Mouse (Mus musculus): ENCODE results near the gene Crygd.
"Not testable (repeated sequence)": the region's sequence is repeated elsewhere in the genome, so short reads cannot be mapped to it uniquely, and the experiment has no call there.

The Crygd gene

DNA sequence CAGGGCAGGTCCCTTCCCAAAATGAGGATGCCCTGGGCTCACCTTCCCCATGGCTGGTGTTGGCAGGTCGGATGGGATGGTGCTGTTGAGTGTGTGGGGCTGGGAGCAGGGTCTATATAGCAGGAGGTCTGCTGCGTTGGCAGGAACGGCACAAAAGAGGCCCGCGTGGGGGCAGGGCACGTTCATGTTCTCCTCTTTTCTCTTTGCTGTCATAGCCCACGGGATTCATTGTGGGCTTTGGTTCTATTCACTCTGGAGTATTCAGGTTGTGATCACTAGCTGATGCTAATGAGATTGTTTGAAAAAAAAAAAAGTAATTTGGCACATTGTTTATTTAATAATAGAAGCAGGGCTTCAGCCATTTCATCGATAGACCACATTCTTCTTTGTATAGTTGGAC is at the start of gene Crygd:
Crygd (minus strand) TSS at position 101 of the 400 bp plus-strand sequence.
- DNase-seq, result no peak

DNA sequence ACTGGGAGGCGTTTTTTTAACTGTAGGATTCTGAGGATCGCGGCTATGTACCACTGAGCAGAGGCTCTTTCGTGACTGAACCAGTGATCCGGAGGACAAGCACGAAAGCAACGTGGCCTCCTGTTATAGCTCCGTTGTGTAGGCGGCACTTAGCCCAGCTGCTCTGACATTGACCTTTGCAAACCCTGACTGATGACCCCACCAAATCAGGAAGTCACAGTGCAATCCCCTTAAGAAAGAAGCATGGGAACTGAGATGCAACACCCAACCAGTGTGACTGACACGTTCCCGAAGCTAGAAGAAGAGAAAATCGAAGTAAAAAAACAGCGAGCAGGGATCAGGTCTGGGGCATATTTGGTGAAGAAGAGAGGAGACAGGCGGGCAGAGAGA is 49.5 kb upstream of the Crygd start:
- no peak for DNase-seq

DNA sequence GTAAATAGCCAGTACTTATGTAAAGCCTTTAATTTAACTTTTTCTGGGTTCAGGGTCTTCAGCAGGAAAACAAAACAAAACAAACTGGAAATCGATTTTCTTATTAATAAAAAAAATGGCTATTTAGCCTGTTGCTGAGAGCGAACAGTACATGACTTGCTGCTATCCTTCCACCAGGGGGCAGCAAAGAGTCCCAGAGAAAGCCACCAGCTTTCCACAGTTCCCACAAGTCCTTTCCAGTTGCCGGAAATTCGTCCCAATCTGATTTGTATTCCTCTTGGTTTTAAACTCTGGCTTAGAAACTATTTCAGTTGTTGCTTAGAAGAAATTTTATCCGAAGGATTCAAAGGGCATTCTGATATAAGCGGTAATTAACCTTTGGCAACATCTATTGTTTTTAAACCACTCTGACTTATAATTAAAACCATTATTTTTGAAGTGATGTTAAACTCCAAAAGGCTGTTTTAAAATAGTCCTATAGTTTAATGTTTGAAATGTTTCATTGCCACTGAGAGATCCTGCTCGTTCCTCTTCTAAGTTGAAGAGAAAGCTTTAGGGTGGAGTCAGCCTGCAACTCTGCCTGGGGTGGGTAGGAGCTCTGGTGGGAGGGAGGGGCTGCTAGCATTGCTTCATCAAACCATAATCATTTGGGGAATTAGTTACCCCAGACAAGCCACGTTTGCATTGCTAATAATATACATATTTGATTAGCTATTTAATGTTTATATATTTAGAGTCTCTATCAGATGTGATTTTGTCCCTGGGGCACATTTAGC is 49.0 kb upstream of the Crygd start:
- peak; percentile 59 for DNase-seq

DNA sequence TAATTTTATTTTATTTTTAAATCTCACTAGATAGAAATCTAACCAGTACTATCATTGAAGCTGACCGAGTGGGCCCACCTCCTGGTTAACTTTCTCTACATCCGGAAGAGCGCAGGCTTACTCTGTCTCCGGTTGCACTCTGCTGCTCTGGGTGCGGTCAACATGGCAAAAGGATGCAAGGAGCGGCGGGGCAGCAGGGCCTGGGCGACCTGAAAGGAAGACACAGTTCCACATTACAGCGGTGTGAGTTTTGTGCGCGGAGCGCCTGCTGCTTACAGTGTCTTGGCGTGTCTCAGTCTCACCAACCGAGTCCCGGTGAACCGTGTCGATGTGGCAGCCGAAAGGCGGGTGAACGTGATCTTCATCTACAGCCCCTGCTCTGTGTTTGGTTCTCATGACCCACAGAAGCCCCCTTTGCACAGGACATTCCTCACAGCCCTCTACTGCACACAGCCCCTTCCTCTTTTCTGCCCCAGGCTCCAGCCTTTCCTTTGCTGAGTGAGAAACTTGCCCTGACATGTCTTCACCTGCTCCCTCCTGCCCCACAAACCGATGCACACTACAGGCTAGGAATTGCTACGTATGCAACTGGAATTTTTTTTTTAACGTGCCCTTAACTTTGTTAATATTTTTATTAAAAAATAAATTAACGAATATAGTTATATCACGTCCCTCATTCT is 46.6 kb upstream of the Crygd start:
- DNase-seq, result no peak

DNA sequence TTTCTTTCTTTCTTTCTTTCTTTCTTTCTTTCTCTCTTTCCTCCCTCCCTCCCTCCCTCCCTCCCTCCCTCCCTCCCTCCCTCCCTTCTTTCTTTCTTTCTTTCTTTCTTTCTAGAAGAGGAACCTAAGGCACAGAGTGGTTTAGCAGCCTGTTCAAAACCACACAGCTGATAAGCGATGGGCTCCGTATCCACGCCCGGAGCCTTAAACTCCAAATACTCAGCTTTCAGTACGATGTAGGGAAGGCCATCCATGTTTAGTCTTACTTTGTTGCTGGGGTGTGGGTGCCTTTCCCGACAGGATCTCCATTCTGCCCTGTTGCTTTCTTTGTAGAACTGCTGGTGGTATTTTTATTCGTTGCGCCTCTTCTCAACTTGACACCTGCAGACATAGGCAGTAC is 45.9 kb upstream of the Crygd start:
- DNase-seq, result no peak

DNA sequence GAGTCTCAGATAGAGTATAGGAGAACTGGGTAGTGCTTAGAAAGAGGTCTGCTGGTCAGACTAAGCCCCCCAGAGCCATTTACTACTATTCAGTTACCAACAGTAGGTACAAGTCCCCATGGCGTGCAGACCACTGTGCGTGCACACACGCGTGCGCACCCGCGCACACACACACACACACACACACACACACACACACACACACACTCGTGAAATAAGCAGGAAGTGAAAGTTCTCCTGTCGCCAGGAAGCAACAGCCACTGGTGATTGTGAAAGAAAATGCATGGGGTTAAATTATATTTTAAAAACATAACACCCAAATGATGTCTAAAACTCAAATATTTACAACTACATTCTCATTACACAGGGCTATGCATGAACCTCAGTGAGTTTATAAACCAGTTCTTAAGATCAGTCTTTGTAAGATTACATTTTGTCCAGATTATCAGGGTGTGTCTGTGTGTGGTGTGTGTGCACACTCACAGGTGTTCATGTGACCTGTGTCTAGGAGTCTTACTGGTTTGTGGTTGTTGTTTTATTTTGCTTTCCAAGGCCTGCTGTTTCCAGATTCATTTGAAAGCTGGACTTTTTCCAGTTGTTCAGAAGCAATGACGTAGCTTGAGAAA is 44.5 kb upstream of the Crygd start:
- DNase-seq, result no peak

DNA sequence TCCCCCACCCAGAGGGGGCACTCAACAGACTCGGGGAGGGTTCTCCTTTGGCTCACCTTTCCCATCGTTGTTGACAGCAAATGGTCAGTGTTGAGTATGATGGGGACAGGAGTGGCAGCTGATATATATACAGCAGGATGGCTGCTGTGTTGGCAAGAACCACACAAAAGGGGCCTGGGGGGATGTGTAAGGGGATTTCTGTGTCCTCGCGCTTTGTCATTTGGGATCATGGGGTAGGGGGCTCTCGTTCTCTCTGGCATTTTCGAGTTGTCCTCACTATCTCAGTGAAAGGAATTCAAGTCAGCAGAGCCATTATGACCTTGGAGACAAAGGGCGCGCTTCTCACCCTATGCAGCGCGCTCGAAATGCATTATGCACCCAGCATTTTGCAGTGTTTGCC is 40.0 kb upstream of the Crygd start, which contains the start of gene Cryga:
Cryga (minus strand) TSS at position 101 of the 400 bp plus-strand sequence.
- no peak for DNase-seq

DNA sequence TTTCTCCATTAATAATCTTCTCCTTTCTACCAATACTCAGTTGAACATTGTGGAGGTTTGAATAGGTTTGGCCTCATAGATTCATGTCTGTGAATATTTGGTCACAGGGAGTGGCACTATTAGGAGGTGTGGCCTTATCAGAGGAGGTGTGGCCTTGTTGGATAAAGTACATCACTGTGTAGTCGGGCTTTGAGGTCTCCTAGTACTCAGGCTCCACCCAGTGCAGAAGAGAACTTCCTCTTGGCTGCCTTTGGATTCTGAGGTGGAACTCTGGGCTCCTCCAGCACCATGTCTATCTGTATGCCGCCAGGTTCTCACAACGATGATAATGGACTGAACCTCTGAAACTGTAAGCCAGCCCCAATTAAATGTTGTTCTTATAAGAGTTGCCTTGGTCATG is 33.7 kb upstream of the Crygd start:
- no peak for DNase-seq

DNA sequence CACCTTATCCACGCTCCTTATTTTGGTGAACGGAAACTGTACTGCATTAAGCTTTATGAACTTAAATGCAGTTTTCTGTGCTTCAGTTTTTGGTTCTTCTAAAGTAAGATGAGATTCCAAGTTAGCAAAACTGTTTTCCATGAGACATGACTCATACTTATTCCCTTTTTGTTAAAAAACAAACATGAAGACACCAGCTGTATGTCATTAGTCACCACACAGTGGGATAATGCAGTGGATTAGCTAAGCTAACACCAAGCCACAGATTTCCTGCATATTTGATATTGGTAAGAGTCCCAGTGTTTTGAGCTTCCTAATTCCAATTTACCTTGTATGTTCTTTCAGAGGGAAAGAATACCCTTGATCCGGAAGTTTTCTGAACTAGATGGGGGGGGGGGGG is 28.3 kb upstream of the Crygd start:
- no peak for DNase-seq

DNA sequence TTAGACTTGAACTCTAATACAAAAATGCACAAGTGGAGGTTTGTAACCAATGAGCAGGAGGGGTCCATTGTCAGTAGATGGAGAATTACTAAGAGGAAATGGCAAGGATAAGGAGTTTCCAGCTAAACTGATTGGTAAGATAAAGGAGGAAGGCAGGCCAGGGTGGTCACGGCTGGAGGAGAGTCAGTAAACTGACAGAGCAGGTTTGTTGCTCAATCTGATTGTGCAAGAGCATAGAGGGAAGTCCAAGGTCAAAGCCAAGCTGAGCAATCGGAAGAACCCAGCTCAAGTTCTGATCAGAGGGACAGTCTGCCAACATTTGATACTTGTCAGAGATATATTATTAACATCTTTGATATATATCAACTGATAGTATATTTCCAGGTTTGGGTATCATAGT is 27.1 kb upstream of the Crygd start:
- peak; percentile 6 for DNase-seq

DNA sequence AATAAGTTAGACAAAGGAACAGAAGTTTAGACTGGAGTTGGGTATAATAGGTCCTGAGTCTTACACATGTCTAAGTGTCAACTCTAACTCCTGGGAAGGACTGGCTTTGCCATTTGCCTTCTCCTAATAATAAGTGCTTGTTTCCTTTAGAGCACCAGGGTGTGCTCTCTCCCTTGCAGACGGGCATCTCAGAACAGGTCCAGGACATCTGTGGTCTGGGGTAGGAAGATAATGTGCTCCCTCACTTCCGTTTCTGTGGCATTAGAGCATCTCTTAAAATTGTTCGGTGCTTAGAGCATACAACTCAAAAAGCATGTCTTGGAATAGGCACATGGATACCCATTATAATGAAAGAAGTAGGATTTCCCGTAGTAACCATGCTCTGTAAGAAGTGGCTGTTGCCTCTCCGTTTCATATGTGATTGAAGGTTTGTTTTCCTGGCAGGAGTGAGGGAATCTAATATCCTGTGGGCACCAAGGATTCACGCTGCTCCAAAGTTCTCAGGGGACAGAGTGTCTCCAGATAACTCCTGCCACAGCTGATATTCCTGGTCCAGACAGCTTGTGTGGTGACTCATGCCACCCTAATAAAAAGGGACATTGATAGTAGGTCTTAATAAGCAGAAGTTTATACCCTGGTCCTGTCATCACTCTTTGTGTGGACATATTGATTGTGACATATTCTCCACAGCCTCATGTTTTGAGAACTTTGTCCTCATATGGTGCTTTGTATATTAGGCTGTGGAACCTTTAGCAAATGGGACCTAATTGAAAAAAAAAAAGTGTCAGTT is 25.5 kb upstream of the Crygd start:
- no peak for DNase-seq

DNA sequence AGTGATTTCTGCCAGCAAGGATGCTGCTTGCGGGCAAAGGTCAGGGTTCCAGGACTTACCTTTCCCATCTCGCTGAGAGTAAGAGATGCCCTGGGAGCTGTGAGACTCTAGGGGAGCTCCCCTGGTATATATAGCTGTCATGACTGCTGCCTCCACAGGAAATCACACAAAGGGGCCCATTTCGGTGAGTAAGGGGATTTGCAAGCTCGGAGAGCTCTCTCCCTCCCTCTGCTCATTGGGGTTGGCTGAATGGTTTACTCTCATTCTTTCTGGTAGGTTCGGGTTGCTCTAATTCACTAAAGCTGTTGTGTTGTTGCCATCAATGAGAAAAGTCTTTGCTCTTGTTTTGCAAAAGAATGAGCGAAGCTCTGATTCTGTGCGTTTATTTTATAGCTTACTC is 18.9 kb upstream of the Crygd start, which contains the start of gene Crygb:
Crygb (minus strand) TSS at position 101 of the 400 bp plus-strand sequence.
- DNase-seq, result no peak

DNA sequence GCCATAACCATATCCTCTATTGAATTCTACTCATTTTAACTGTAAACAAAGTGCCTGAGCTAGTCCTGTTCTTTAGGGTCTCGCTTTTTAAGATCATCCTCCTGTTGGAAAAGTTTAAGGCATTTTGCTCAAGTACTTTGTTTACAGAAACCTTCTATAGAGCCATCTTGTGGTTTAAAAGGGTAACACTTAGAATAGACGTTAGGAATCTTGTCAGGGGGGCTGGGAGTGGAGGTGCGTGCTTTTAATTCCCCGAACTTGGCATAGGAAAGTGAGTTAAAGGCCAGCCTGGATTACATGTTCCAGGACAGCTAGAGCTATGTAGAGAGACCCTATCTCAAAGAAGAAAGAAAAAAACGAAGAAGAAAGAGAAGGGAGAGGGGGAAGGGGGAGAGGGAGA is 12.4 kb upstream of the Crygd start:
- no peak for DNase-seq

DNA sequence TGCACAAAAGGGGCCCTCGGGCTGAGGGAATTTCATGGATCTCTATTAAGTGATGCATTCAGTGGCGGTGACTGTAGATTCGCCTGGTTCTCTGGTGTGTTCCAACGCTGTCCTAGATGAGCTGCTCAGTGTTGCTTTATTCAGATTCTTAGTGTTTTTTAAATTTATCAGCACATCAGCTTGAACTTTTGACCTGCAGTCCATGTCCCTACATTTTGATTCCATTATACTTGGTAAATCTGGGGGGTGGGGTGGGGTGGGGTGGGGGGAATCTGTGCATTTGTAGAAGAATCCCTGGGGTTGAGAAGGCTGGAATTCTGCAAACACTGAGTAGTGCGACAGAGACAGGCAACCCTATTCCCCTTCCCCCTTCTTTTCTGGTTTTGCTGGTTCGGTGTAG is 10.3 kb upstream of the Crygd start, which contains the start of gene Crygc:
Crygc (minus strand) TSS at position 101 of the 400 bp plus-strand sequence.
- no peak for DNase-seq

DNA sequence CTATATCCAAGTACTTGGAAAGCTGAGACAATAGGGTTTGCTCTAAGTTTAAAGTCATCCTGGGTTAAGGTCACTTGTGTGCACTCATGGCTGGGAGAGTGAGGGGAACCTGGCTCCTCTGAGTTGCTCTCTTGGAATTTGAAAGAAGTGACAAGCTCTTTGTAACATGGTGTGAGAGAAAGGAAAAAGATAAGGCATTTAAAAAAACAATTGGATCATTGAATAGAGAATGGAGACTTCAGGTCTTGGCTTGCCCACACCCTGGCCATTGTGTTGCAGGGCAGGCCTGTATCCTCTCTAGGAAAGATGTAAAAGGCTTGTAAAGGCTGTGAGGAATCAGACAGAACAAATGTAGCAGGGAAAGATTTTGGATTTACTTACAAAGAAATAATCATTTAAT is 4.6 kb upstream of the Crygd start:
- no peak for DNase-seq

DNA sequence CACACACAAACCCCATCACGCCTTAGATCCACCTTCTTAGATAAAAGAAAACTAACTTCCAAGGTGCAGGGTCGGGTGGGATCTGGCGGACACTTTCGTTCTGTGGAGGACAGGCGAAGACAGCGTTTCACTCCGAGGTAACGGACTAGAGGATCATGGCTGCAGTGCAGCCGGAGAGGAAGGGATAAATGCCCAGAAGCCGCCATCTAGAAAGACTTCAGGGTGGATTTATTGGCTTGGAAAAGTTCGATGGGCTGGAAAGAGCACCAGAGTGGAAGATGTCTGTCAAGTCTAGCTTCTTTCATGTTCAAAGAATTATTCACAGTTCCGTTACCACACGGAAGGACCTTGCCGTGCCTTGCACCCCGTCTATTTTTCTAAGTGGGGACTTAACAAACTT is 949 bp upstream of the Crygd start:
- DNase-seq, result no peak

DNA sequence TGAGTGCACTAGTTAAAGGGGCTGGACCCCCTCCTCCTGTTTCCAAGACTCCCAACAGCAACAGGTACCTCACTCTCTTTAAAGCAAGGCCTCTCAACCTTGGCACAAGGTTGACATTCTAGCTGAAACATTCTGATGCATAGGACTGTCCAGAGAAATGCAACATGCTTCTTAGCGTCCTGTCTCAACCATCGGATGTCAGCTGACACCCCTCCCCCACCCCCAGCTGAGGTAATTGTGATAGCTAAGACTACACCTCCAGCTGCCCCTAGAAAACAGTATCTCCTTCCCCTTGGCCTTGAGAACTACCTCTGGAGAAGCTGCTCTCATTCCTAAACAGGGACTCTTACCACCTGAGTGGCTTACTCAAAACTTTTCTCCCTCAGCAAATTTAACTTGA is 11.1 kb downstream of the Crygd start:
- no peak for DNase-seq

DNA sequence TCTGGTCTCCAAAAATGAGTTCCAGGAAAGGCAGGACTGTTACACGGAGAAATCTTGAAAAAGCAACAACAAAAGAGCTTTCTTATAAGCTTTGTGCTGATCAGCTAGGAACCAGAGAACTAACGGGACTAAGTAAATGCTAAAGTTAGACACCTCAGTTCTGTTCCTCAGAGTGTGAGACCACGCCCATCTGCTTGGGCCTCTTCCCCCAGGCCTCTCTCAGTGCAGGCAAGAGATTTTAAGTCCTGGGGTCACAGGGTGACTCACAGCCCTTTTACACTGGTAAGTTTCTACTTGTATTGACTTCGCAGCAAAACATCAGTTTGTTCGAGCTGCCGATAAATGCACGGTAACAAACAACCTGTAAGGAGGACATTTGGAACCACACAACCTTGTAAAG is 11.6 kb downstream of the Crygd start:
- DNase-seq, result no peak

DNA sequence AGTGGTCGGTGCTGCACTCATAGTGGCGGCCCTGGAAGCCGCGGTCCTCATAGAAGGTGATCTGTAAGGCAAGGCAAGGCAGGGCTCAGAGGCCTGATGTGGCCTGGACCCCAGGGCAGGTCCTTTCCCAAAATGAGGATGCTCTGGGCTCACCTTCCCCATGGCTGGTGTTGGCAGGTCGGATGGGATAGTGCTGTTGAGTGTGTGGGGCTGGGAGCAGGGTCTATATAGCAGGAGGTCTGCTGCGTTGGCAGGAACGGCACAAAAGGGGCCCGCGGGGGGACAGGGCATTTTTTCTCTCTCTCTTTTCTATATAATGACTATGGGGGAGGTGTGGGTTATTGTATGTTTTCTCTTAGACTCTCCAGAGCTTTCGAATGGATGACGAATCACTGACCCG is 12.3 kb downstream of the Crygd start, which contains the start of gene Cryge:
Cryge (minus strand) TSS at position 198 of the 400 bp plus-strand sequence.
- DNase-seq, result not testable (repeated sequence)

DNA sequence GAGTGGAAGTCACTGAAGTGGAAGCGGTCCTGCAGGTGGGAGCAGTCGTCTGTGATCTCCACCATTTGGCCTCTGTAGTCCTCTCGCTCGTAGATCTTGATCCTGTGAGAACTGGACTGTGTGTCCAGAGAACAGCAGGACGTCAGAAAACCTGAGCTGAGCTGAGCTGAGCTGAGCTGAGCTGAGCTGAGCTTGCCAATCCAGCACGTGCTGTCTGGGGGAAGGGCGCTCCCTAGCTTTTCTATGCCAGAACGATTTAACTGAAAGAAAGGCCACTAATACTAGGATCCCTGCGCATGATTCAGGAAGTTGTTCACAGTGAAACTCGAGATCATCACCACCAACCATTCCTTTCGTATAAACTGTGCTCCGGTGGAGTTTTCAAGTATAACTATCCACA is 14.5 kb downstream of the Crygd start:
- peak; percentile 18 for DNase-seq

DNA sequence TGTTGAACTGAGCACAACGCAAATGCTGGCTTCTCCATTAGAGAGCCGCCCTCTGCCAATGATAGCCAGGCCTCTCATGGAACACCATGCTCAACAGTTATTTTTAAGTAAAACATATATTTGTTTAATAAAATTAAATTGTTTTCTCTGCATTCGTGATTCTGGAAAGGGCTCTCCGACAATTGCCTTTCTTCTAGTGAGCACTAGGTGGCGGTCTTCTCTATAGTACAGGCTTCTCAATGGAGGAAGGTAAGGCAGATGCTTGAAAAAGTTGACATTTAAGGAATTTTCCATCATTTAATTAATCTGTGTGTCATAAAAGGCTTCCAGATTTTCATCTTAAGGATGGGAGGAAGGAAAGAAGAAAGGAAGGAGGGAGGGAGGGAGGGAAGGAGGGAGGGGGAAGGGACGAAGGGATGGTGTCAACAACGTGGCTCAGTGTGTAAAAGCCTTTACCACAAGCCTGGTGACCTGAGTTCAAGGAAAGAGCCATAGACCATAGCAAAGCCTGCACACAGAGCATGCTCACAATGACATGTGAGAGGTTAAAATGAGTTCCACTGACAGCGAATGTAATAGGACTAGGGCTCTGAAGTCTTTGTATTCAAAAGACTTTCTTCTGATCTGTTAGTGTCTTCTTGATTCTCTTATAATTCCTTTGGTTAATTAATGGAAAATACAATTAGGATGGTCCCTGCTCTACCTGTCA is 16.7 kb downstream of the Crygd start:
- DNase-seq, result peak; percentile 8

DNA sequence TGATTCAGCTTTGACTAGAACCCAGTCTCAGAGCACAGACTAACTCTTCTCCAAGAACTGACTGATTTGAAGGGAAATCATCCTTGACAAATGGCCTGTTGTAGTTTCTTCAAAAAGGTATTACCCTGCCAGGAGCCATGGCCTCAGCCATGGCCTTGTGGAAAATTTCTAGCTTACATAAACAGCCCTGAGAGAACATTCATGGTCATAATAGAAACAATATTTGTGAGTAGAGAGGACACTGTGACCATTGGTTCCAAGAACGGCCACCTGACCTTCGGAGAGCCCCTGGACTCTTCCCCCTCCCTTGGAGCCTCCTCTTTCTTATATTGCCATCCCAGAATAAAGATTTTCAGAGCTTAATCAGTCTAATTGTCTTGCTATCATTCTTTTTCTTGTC is 19.8 kb downstream of the Crygd start:
- no peak for DNase-seq

Data from layer of hippocampus, adult 9-11 months (tissue).